Mouse (Mus musculus): Measurements from ENCODE around the gene Gdpd4.

Gene Gdpd4

GRCm38 (mm10) chr7:98084541-98085293 lies 165.0 kb downstream of the Gdpd4 start:
- no peak for DNase-seq (ENCODE audit: low spot score)

DNA sequence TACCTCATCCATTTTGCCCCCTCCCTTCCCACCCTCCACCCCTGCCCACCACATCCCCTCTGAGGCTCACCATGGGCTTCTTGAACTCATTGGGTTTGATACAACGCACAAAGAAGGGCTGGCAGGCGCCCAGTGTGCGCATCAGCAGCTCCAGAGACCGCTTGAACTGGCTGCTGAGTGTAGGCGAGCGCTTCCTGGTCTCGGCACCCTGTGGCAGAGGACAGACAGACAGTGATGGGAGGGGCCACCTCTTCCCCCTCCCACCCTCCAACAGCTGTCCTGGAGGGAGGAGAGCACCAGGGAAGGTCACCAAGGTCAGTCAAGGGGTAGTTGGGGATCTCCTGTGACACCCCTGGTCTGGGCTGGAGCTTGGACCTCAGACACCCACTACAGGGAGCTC lies 165.6 kb downstream of the Gdpd4 start:
- DNase-seq (ENCODE audit: low spot score) = no peak

- DNase-seq (ENCODE audit: low spot score) = no peak
These were observed 166.6 kb downstream of the Gdpd4 start for GRCm38 (mm10) chr7:98086346-98086745.

DNA sequence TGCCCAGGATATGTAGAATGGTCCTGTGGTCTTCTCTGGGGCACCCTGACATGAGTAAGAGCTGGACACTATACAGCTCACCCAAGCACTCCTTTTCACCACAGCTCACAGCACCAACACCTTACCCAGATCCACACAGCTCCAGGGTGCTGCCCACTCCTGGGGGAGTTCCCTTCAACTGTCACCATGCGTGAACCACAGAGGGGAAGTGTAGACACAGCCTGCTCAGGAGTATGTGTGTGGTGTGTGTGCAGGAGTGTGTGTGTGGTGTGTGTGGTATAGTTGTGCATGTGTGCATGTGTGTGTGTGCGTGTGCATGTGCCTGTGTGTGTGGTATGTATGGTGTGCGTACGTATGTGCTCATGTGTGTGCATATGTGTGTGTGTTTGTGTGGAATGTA lies 176.1 kb downstream of the Gdpd4 start:
- no peak for DNase-seq (ENCODE audit: low spot score)

DNA sequence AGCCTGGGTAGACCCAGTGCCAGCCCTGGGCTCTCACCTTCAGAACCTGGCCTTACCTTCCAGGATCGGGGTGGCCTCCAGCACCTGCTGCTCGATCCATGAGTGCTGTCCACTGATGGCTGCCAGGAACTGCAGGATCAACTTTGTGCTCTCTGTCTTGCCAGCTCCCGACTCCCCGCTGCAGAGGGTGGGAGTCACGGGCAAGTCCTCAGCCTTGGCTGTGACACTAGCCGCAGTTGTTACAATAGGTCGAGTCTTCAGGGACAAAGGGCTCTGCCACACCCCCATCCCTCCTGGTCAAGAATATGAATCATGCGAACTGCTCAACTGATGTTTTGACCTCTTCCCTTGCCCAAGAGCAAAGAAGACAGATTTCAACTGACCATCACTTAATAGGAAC lies 177.8 kb downstream of the Gdpd4 start:
- DNase-seq (ENCODE audit: low spot score) = no peak
